Mouse (Mus musculus) limb, embryonic 14.5 days (tissue): ENCODE results near the gene Olfr652. TPM values are rescaled to one million over a fixed set of nuclear protein-coding genes. Genes with fewer than 3 reads are reported as not detected.

Source experiments
- ATAC-seq: fragments of 200-750 bp; cut with Nextera tagmentation; 2 replicates; pipeline ENCODE4 v1.8.0; 2017; ENCODE audit warnings: low read depth, moderate number of reproducible peaks, moderate TSS enrichment; ENCODE audit not compliant: low FRiP score
- DNase-seq: peaks from one replicate; pipeline ENCODE4 v3.0.0-alpha.2; 2015; ENCODE audit warnings: low spot score
- H3K27ac ChIP-seq: fragments of 300-500 bp; sonication (generic); replicated peaks from 2 replicates; pipeline ENCODE4 v1.5.1; 2014; ENCODE audit warnings: low read depth, mild to moderate bottlenecking, low read length, moderate library complexity, mixed read lengths
- H3K27me3 ChIP-seq: fragments of 300-500 bp; sonication (generic); 2 replicates; pipeline ENCODE4 v1.6.1; 2014; ENCODE audit warnings: low read length, mixed read lengths; ENCODE audit not compliant: control insufficient read depth, insufficient read depth
- H3K36me3 ChIP-seq: fragments of 300-500 bp; sonication (generic); 2 replicates; pipeline ENCODE4 v1.6.1; 2014; ENCODE audit warnings: mild to moderate bottlenecking, low read length, moderate library complexity, mixed read lengths; ENCODE audit not compliant: control insufficient read depth, insufficient read depth
- H3K4me1 ChIP-seq: fragments of 300-500 bp; sonication (generic); 2 replicates; pipeline ENCODE4 v1.6.1; 2014; ENCODE audit warnings: antibody characterized with exemption, low read length, mixed read lengths; ENCODE audit not compliant: control insufficient read depth, insufficient read depth
- H3K4me2 ChIP-seq: fragments of 300-500 bp; sonication (generic); replicated peaks from 2 replicates; pipeline ENCODE4 v1.6.1; 2014; ENCODE audit warnings: low read depth, mild to moderate bottlenecking, low read length, moderate library complexity; ENCODE audit not compliant: severe bottlenecking
- H3K4me3 ChIP-seq: fragments of 300-500 bp; sonication (generic); replicated peaks from 2 replicates; pipeline ENCODE4 v1.5.1; 2014; ENCODE audit warnings: low read length
- H3K9ac ChIP-seq: fragments of 300-500 bp; sonication (generic); 2 replicates; pipeline ENCODE4 v1.6.1; 2014; ENCODE audit warnings: mild to moderate bottlenecking, low read depth, low read length, moderate library complexity; ENCODE audit not compliant: severe bottlenecking
- H3K9me3 ChIP-seq: fragments of 300-500 bp; sonication (generic); 2 replicates; pipeline ENCODE4 v1.6.1; 2016; ENCODE audit warnings: low read length; ENCODE audit not compliant: control insufficient read depth
- POLR2A ChIP-seq: fragments of 200-500 bp; IDR thresholded peaks from 2 replicates; pipeline ENCODE4 v1.8.0; 2012; ENCODE audit warnings: inconsistent platforms, mild to moderate bottlenecking, moderate library complexity, borderline replicate concordance; ENCODE audit not compliant: insufficient read depth, insufficient read length; ENCODE audit errors: extremely low read depth
- WGBS: fragments of 180-500 bp; shearing (Covaris S2); extraction: QIAGEN DNeasy Blood & Tissue Kit; methylation state at CpG from one replicate; pipeline ENCODE4 v1.1.7; 2014; 5-methylcytosine and 5-hydroxymethylcytosine counted together
- polyA plus RNA-seq, 2 experiments: library from polyadenylated mRNA; depleted of rRNA in 1 of 2; stranded (reverse) in 1 of 2; unstranded in 1 of 2; fragments of >200 nt; fragmentation: Nextera tagmentation in 1 of 2; extraction: Ambion mirVana in 1 of 2; gene quantifications; 2 replicates each; pipeline versions ENCODE4 v1.2.1 to v1.2.3; 2012 to 2014

The Olfr652 gene
- polyA plus RNA-seq, 2 experiments: not detected

DNA sequence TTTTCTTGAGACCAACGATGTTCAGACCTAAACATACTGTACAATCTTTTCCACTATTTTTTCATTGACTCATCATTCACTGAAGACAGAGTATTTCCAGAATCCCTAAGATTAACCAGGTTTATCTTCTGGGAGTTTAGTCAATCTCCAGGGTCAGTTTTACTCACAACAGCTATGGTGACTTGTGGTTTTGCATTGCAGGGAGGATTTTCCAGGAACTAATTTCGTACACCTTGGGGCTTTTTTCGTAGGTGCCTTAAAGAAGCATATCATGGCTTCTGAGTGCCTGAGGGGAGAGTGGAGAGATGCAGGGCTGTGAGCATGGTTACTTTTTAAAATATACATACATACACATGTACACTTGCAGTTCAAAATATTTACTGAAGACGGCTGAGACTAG is 26.0 kb downstream of the Olfr652 start, which contains the start of gene Olfr654:
TSS of gene Olfr654 (plus strand) at position 301 of the 400 bp plus-strand sequence.
- TF ChIP-seq POLR2A: no peak
- Histone ChIP-seq H3K4me1 (no peaks in the 10 kb centered on the region), H3K4me2 (no peak within 1 kb of the TSS), H3K4me3 (no peak within 1 kb of the TSS), H3K9me3 (no peaks in the 10 kb centered on the region), H3K9ac (no peak within 1 kb of the TSS), H3K27ac (no peak within 1 kb of the TSS), H3K27me3 (no peaks in the 10 kb centered on the region), H3K36me3 (no peaks in the 10 kb centered on the region)
- ATAC-seq: no peak
- 82% methylated on average over 4 of the region's 4 CpGs for WGBS
- DNase-seq: no peak

DNA sequence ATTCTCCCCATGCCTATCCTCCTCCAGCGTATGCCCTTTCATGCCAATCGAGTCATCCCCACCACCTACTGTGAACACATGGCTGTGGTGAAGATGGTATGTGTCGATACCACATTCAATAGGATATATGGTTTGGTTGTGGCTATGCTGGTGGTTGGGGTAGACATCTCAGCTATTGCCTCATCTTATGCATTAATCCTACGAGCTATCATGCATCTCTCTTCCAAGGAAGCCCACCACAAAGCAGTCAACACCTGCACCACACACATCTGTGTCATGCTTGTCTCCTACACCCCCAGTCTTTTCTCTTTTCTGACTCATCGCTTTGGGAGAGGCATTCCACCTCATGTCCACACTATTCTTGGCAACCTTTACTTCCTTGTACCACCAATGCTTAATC is 27.6 kb downstream of the Olfr652 start:
- Histone ChIP-seq H3K4me2 (no peak overlapping the region), H3K9ac (no peak overlapping the region), H3K9me3 (no peaks in the 10 kb centered on the region), H3K4me1 (no peaks in the 10 kb centered on the region), H3K36me3 (no peaks in the 10 kb centered on the region), H3K4me3 (no peak overlapping the region), H3K27ac (no peak overlapping the region), H3K27me3 (no peaks in the 10 kb centered on the region)
- DNase-seq (no peak), ATAC-seq (no peak)
- TF ChIP-seq POLR2A: no peak
- WGBS: 82% methylated on average over 5 of the region's 5 CpGs

GRCm38 (mm10) chr7:104601679-104602078 is 41.0 kb downstream of the Olfr652 start, which contains the start of gene Olfr655:
Olfr655 (minus strand) TSS chr7:104601779.
- WGBS: 73% methylated on average over 2 of the region's 2 CpGs
- TF ChIP-seq POLR2A: no peak

DNA sequence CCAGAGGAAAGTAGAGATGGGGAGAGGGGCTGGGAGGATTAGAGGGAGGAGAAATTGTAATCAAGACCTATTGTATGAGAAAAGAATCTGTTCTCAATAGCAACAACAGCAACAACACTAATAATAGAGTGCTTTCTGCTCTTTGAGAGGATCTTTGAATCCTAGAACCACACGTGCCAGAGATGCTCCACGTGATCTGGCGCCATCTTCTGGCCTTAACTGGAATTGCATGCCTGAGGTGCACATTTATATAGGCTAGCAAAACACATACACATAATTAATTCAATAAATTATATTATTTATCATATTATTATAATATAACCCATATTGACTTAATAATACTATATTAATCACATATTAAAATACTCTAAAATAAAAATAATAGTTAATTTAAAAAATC is 42.5 kb downstream of the Olfr652 start:
- Histone ChIP-seq H3K27me3 (no peaks in the 10 kb centered on the region), H3K4me3 (no peak overlapping the region), H3K4me1 (no peaks in the 10 kb centered on the region), H3K9ac (no peak overlapping the region), H3K36me3 (no peaks in the 10 kb centered on the region), H3K9me3 (no peaks in the 10 kb centered on the region), H3K4me2 (no peak overlapping the region), H3K27ac (no peak overlapping the region)
- DNase-seq (no peak), ATAC-seq (no peak)
- 2% methylated on average over 3 of the region's 3 CpGs for WGBS
- TF ChIP-seq POLR2A: no peak

More at GRCm38 (mm10) chr7:104601679-104602078, 41.0 kb downstream of the Olfr652 start, which contains the start of gene Olfr655:
- DNase-seq (no peak), ATAC-seq (no peak)
- Histone ChIP-seq H3K4me3 (no peak within 1 kb of the TSS), H3K4me2 (no peak within 1 kb of the TSS), H3K36me3 (no peaks in the 10 kb centered on the region), H3K27me3 (no peaks in the 10 kb centered on the region), H3K4me1 (no peaks in the 10 kb centered on the region), H3K27ac (no peak within 1 kb of the TSS), H3K9me3 (no peaks in the 10 kb centered on the region), H3K9ac (no peak within 1 kb of the TSS)

GRCm38 (mm10) chr7:104604727-104605126 is 44.0 kb downstream of the Olfr652 start:
- no peaks in the 10 kb centered on the region for H3K9me3 ChIP-seq
- no peak overlapping the region for H3K4me3 ChIP-seq
- H3K36me3 ChIP-seq: no peaks in the 10 kb centered on the region
- no peak for TF ChIP-seq POLR2A
- no peak overlapping the region for H3K4me2 ChIP-seq
- H3K4me1 ChIP-seq: no peaks in the 10 kb centered on the region
- H3K27me3 ChIP-seq: no peaks in the 10 kb centered on the region
- H3K9ac ChIP-seq: no peak overlapping the region
- H3K27ac ChIP-seq: no peak overlapping the region
- DNase-seq: no peak
- no peak for ATAC-seq

DNA sequence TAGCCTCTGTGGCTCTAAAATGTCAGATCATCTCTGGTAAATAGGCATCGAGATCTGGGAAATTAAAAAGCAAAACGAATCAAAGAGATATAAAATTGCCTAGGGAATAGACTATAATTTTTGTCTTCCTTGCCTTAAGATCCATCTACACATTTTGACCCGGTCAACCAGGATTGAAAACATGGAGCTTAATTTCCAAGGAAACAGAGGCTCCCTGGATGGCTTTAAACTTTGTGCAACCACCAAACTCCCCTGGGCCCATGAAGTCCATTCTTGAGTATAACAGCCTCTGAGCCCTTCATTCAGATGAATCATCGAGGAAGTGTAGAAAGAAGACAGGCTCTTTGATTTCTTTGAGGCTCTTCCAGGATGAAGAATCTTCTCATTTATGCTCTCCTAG is 53.0 kb downstream of the Olfr652 start, which contains the start of gene Olfr656:
TSS of gene Olfr656 (plus strand) at position 301 of the 400 bp plus-strand sequence.
- H3K27ac ChIP-seq: no peak within 1 kb of the TSS
- ATAC-seq (no peak), DNase-seq (no peak)
- no peak within 1 kb of the TSS for H3K4me3 ChIP-seq
- no peak within 1 kb of the TSS for H3K9ac ChIP-seq
- H3K4me1 ChIP-seq: no peaks in the 10 kb centered on the region
- no peaks in the 10 kb centered on the region for H3K9me3 ChIP-seq
- H3K36me3 ChIP-seq: no peaks in the 10 kb centered on the region
- TF ChIP-seq POLR2A: no peak
- no peaks in the 10 kb centered on the region for H3K27me3 ChIP-seq
- H3K4me2 ChIP-seq: no peak within 1 kb of the TSS
- 81% methylated on average over 4 of the region's 4 CpGs for WGBS

Other genes with a start within 250 kb of the Olfr652 start
- 6.5 and 9.1 TPM in 2 replicates for gene Trim12a, start 245.4 kb upstream of the Olfr652 start, polyA plus RNA-seq (2012; rRNA removed)
- 5.7 and 6.0 TPM in 2 replicates for gene Trim12a, start 245.4 kb upstream of the Olfr652 start, polyA plus RNA-seq (2014; fragmentation: Nextera tagmentation; extraction: Ambion mirVana)
- 0.04 and 0.11 TPM in 2 replicates for gene Trim34b, start 231.4 kb upstream of the Olfr652 start, polyA plus RNA-seq (2012; rRNA removed)
- 0.33 TPM in 1 of 2 replicates, not detected in the other for gene Trim34b, start 231.4 kb upstream of the Olfr652 start, polyA plus RNA-seq (2014; fragmentation: Nextera tagmentation; extraction: Ambion mirVana)
- gene Trim12c, start 207.5 kb upstream of the Olfr652 start, polyA plus RNA-seq (2012; rRNA removed): 3.6 and 4.4 TPM in 2 replicates
- gene Trim12c, start 207.5 kb upstream of the Olfr652 start, polyA plus RNA-seq (2014; fragmentation: Nextera tagmentation; extraction: Ambion mirVana): 1.7 TPM in 2 replicates
- 0.04 and 0.06 TPM in 2 replicates for gene Trim30b, start 191.0 kb upstream of the Olfr652 start, polyA plus RNA-seq (2012; rRNA removed)
- gene Trim30b, start 191.0 kb upstream of the Olfr652 start, polyA plus RNA-seq (2014; fragmentation: Nextera tagmentation; extraction: Ambion mirVana): 0.07 TPM in 1 of 2 replicates, not detected in the other
- gene Trim30c, start 160.1 kb upstream of the Olfr652 start, polyA plus RNA-seq (2012; rRNA removed): 0.24 TPM in 1 of 2 replicates, not detected in the other
- gene Trim30c, start 160.1 kb upstream of the Olfr652 start, polyA plus RNA-seq (2014; fragmentation: Nextera tagmentation; extraction: Ambion mirVana): 0.14 and 0.30 TPM in 2 replicates
- 1.2 and 1.4 TPM in 2 replicates for gene Trim30a, start 95.7 kb upstream of the Olfr652 start, polyA plus RNA-seq (2012; rRNA removed)
- 1.3 and 1.9 TPM in 2 replicates for gene Trim30a, start 95.7 kb upstream of the Olfr652 start, polyA plus RNA-seq (2014; fragmentation: Nextera tagmentation; extraction: Ambion mirVana)
- 0.36 and 0.40 TPM in 2 replicates for gene Trim30d, start 53.1 kb upstream of the Olfr652 start, polyA plus RNA-seq (2012; rRNA removed)
- 0.36 and 0.50 TPM in 2 replicates for gene Trim30d, start 53.1 kb upstream of the Olfr652 start, polyA plus RNA-seq (2014; fragmentation: Nextera tagmentation; extraction: Ambion mirVana)
- gene Olfr651, start 10.8 kb upstream of the Olfr652 start, polyA plus RNA-seq (2012; rRNA removed): not detected in 2 replicates
- gene Olfr651, start 10.8 kb upstream of the Olfr652 start, polyA plus RNA-seq (2014; fragmentation: Nextera tagmentation; extraction: Ambion mirVana): not detected in 2 replicates
- gene Olfr653, start 16.4 kb downstream of the Olfr652 start, polyA plus RNA-seq (2012; rRNA removed): not detected in 2 replicates
- gene Olfr653, start 16.4 kb downstream of the Olfr652 start, polyA plus RNA-seq (2014; fragmentation: Nextera tagmentation; extraction: Ambion mirVana): not detected in 2 replicates
- gene Olfr654, start 26.1 kb downstream of the Olfr652 start, polyA plus RNA-seq (2012; rRNA removed): not detected in 2 replicates
- gene Olfr654, start 26.1 kb downstream of the Olfr652 start, polyA plus RNA-seq (2014; fragmentation: Nextera tagmentation; extraction: Ambion mirVana): not detected in 2 replicates
- gene Olfr655, start 40.9 kb downstream of the Olfr652 start, polyA plus RNA-seq (2012; rRNA removed): not detected in 2 replicates
- gene Olfr655, start 40.9 kb downstream of the Olfr652 start, polyA plus RNA-seq (2014; fragmentation: Nextera tagmentation; extraction: Ambion mirVana): not detected in 2 replicates
- not detected in 2 replicates for gene Olfr656, start 53.1 kb downstream of the Olfr652 start, polyA plus RNA-seq (2012; rRNA removed)
- gene Olfr656, start 53.1 kb downstream of the Olfr652 start, polyA plus RNA-seq (2014; fragmentation: Nextera tagmentation; extraction: Ambion mirVana): not detected in 2 replicates
- gene Olfr657, start 63.9 kb downstream of the Olfr652 start, polyA plus RNA-seq (2012; rRNA removed): not detected in 2 replicates
- gene Olfr657, start 63.9 kb downstream of the Olfr652 start, polyA plus RNA-seq (2014; fragmentation: Nextera tagmentation; extraction: Ambion mirVana): not detected in 2 replicates
- gene Olfr658, start 86.4 kb downstream of the Olfr652 start, polyA plus RNA-seq (2012; rRNA removed): 0.01 TPM in 1 of 2 replicates, not detected in the other
- not detected in 2 replicates for gene Olfr658, start 86.4 kb downstream of the Olfr652 start, polyA plus RNA-seq (2014; fragmentation: Nextera tagmentation; extraction: Ambion mirVana)
- gene Olfr659, start 105.9 kb downstream of the Olfr652 start, polyA plus RNA-seq (2012; rRNA removed): not detected in 2 replicates
- not detected in 2 replicates for gene Olfr659, start 105.9 kb downstream of the Olfr652 start, polyA plus RNA-seq (2014; fragmentation: Nextera tagmentation; extraction: Ambion mirVana)
- not detected in 2 replicates for gene Olfr661, start 125.6 kb downstream of the Olfr652 start, polyA plus RNA-seq (2012; rRNA removed)
- gene Olfr661, start 125.6 kb downstream of the Olfr652 start, polyA plus RNA-seq (2014; fragmentation: Nextera tagmentation; extraction: Ambion mirVana): not detected in 2 replicates
- not detected in 2 replicates for gene Usp17le, start 216.6 kb downstream of the Olfr652 start, polyA plus RNA-seq (2012; rRNA removed)
- gene Usp17le, start 216.6 kb downstream of the Olfr652 start, polyA plus RNA-seq (2014; fragmentation: Nextera tagmentation; extraction: Ambion mirVana): not detected in 2 replicates